Mouse (Mus musculus) heart, adult 2 months (tissue): ENCODE results near the gene Incenp.

Source experiments
- CTCF ChIP-seq: fragments of 200-600 bp; IDR thresholded peaks from 2 replicates; pipeline ENCODE4 v1.8.1; 2022; ENCODE audit warnings: antibody characterized with exemption, mild to moderate bottlenecking, moderate library complexity
- POLR2A ChIP-seq: fragments of 200-500 bp; IDR thresholded peaks from 2 replicates; pipeline ENCODE4 v1.6.1; 2011; ENCODE audit warnings: mild to moderate bottlenecking, low read depth, low read length, control low read depth; ENCODE audit not compliant: insufficient read depth

DNA sequence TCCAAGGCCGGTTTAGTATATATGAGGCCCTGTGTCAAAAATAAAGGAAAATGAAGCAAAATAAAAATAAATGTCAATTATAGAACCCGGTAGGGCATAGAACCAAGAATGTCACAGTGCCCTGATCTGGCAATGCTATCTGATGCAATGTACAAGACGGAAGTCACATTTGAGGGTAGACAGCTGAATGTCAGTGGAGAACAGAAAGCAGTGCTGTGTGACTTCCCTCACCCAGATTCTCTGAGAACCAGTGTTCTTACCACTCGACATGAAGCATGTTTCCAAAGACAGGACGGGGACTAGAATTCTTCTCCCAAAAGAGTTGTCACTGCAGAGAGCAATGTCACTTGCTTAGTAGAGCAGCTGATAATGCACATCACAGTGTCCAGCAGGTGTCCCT, 14.4 kb upstream of the Incenp start:
- no peak for TF ChIP-seq POLR2A
- no peak for TF ChIP-seq CTCF
